Mouse (Mus musculus): ENCODE measurements at regions not wholly inside any gene's neighbourhood (a gene's known extent, or its start where the extent isn't known, plus 50 kb on each side); places are given as distances from the start of the nearest gene placed in this dataset.

GRCm38 (mm10) chr9:30234501-30235163 is 192.3 kb upstream of the Snx19 start:
- Histone ChIP-seq H3K4me3 (ENCODE audit: low read depth, low read length) (no peak overlapping the region), H3K27ac (replicated peaks; ENCODE audit: low read depth, low read length) (no peak overlapping the region), H3K27me3 (ENCODE audit: control insufficient read depth, insufficient read depth, low read length) (no peaks in the 10 kb centered on the region), H3K36me3 (ENCODE audit: control insufficient read depth, insufficient read depth, low read length) (no peaks in the 10 kb centered on the region), H3K4me1 (ENCODE audit: control insufficient read depth, insufficient read depth, low read length) (0 out of 2 replicates have a peak, but pooled peaks cover 3% of the 10 kb centered on the region), H3K4me2 (ENCODE audit: low read depth, severe bottlenecking) (no peak overlapping the region), H3K9ac (ENCODE audit: low read length) (no peak overlapping the region), H3K9me3 (ENCODE audit: control insufficient read depth, low read length) (no peaks in the 10 kb centered on the region)
- ATAC-seq (ENCODE audit: insufficient number of reproducible peaks, low FRiP score, low TSS enrichment, low read depth) (no peak), DNase-seq (ENCODE audit: low spot score) (no peak)
- WGBS, result 80% methylated on average over 8 of the region's 8 CpGs

- no peak for DNase-seq (ENCODE audit: low spot score)
- no peaks in the 10 kb centered on the region for H3K36me3 ChIP-seq (ENCODE audit: control insufficient read depth, insufficient read depth, low read length)
- H3K27ac ChIP-seq (replicated peaks; ENCODE audit: low read depth, low read length), result no peak overlapping the region
- WGBS, result 39% methylated on average over 3 of the region's 3 CpGs
- no peaks in the 10 kb centered on the region for H3K27me3 ChIP-seq (ENCODE audit: control insufficient read depth, insufficient read depth, low read length)
- no peak for ATAC-seq (ENCODE audit: insufficient number of reproducible peaks, low FRiP score, low TSS enrichment, low read depth)
- H3K9me3 ChIP-seq (ENCODE audit: control insufficient read depth, low read length), result no peaks in the 10 kb centered on the region
- H3K9ac ChIP-seq (ENCODE audit: low read length), result no peak overlapping the region
- H3K4me3 ChIP-seq (ENCODE audit: low read depth, low read length), result no peak overlapping the region
- 0 out of 2 replicates have a peak, but pooled peaks cover 3% of the 10 kb centered on the region for H3K4me1 ChIP-seq (ENCODE audit: control insufficient read depth, insufficient read depth, low read length)
- no peak overlapping the region for H3K4me2 ChIP-seq (ENCODE audit: low read depth, severe bottlenecking)
Measured at GRCm38 (mm10) chr9:30235791-30236190, 191.1 kb upstream of the Snx19 start.

- Histone ChIP-seq H3K4me2 (ENCODE audit: low read depth, severe bottlenecking) (no peak overlapping the region), H3K9me3 (ENCODE audit: control insufficient read depth, low read length) (no peaks in the 10 kb centered on the region), H3K4me1 (ENCODE audit: control insufficient read depth, insufficient read depth, low read length) (no peaks in the 10 kb centered on the region), H3K36me3 (ENCODE audit: control insufficient read depth, insufficient read depth, low read length) (no peaks in the 10 kb centered on the region), H3K27me3 (ENCODE audit: control insufficient read depth, insufficient read depth, low read length) (no peaks in the 10 kb centered on the region), H3K27ac (replicated peaks; ENCODE audit: low read depth, low read length) (no peak overlapping the region), H3K9ac (ENCODE audit: low read length) (no peak overlapping the region), H3K4me3 (ENCODE audit: low read depth, low read length) (no peak overlapping the region)
- ATAC-seq (ENCODE audit: insufficient number of reproducible peaks, low FRiP score, low TSS enrichment, low read depth) (no peak), DNase-seq (ENCODE audit: low spot score) (no peak)
- 85% methylated on average over 5 of the region's 5 CpGs for WGBS
Measured at GRCm38 (mm10) chr9:30242107-30242506, 184.8 kb upstream of the Snx19 start.

DNA sequence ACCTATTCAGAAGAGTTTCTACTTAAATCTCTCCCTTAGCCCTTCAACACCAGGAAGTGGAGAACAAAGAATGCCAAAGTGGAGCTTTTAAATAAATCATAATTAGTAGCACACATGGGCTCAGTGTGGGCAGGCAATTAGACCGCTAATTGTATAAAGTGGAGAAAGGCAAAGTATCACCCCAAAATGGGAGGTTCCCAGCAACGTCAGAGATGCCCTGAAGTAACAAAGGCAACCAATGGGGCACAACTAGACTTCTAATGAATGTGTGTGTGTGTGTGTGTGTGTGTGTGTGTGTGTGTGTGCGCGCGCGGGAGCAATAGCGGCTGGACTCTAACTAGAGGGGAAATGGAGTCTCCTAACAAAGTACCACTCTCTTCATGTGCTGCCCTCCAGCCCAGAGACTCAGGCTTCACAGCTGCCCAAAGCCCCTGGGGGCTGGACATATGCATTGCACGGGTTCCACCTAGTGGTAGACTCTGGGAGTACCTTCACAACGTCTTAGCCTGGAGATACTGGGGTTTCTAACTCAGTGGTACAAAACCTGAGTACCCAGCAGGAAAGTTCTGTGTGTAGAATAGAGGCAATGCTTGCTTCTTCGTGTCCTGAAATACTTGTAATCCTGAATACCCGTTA is 162.3 kb upstream of the Snx19 start:
- Histone ChIP-seq H3K4me2 (ENCODE audit: low read depth, severe bottlenecking) (no peak overlapping the region), H3K9ac (ENCODE audit: low read length) (no peak overlapping the region), H3K4me3 (ENCODE audit: low read depth, low read length) (no peak overlapping the region), H3K27ac (replicated peaks; ENCODE audit: low read depth, low read length) (no peak overlapping the region), H3K9me3 (ENCODE audit: control insufficient read depth, low read length) (no peaks in the 10 kb centered on the region), H3K27me3 (ENCODE audit: control insufficient read depth, insufficient read depth, low read length) (no peaks in the 10 kb centered on the region), H3K36me3 (ENCODE audit: control insufficient read depth, insufficient read depth, low read length) (no peaks in the 10 kb centered on the region), H3K4me1 (ENCODE audit: control insufficient read depth, insufficient read depth, low read length) (no peaks in the 10 kb centered on the region)
- ATAC-seq (ENCODE audit: insufficient number of reproducible peaks, low FRiP score, low TSS enrichment, low read depth), result 0 out of 2 replicates have a peak, but pooled peaks have one; percentile 75
- DNase-seq (ENCODE audit: low spot score), result peak; percentile 92
- WGBS, result 21% methylated on average over 11 of the region's 11 CpGs

DNA sequence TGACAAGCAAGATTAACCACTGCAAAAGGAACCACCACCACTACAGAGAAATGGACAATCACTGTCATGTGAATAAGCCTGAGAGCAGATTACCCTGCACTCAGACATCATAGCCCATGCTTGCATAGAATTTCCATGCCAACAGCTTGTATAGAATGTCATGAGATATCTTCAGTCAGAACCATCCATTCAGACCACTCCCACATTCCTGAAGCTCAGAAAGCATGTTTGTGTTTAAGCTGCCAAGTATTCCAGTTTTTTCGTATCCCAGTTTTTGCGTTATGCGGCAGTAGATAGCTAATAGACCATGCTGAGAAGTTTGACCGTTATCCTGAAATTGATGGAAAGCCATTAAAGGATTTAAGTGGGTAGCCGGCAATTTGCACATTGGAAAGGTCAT is 155.8 kb upstream of the Snx19 start:
- H3K4me3 ChIP-seq (ENCODE audit: low read depth, low read length), result no peak overlapping the region
- H3K4me1 ChIP-seq (ENCODE audit: control insufficient read depth, insufficient read depth, low read length), result no peaks in the 10 kb centered on the region
- H3K9me3 ChIP-seq (ENCODE audit: control insufficient read depth, low read length), result no peaks in the 10 kb centered on the region
- no peaks in the 10 kb centered on the region for H3K36me3 ChIP-seq (ENCODE audit: control insufficient read depth, insufficient read depth, low read length)
- ATAC-seq (ENCODE audit: insufficient number of reproducible peaks, low FRiP score, low TSS enrichment, low read depth) (no peak), DNase-seq (ENCODE audit: low spot score) (no peak)
- H3K27ac ChIP-seq (replicated peaks; ENCODE audit: low read depth, low read length), result no peak overlapping the region
- H3K9ac ChIP-seq (ENCODE audit: low read length), result no peak overlapping the region
- WGBS, result 57% methylated on average over 5 of the region's 5 CpGs
- no peak overlapping the region for H3K4me2 ChIP-seq (ENCODE audit: low read depth, severe bottlenecking)
- H3K27me3 ChIP-seq (ENCODE audit: control insufficient read depth, insufficient read depth, low read length), result no peaks in the 10 kb centered on the region

- Histone ChIP-seq H3K4me3 (ENCODE audit: low read depth, low read length) (no peak overlapping the region), H3K36me3 (ENCODE audit: control insufficient read depth, insufficient read depth, low read length) (no peaks in the 10 kb centered on the region), H3K9ac (ENCODE audit: low read length) (no peak overlapping the region), H3K4me1 (ENCODE audit: control insufficient read depth, insufficient read depth, low read length) (no peaks in the 10 kb centered on the region), H3K4me2 (ENCODE audit: low read depth, severe bottlenecking) (no peak overlapping the region), H3K27ac (replicated peaks; ENCODE audit: low read depth, low read length) (no peak overlapping the region), H3K27me3 (ENCODE audit: control insufficient read depth, insufficient read depth, low read length) (no peaks in the 10 kb centered on the region), H3K9me3 (ENCODE audit: control insufficient read depth, low read length) (no peaks in the 10 kb centered on the region)
- no peak for DNase-seq (ENCODE audit: low spot score)
- WGBS, result 59% methylated on average over 4 of the region's 4 CpGs
- ATAC-seq (ENCODE audit: insufficient number of reproducible peaks, low FRiP score, low TSS enrichment, low read depth), result no peak
Measured at GRCm38 (mm10) chr9:30273836-30274235, 153.1 kb upstream of the Snx19 start.

DNA sequence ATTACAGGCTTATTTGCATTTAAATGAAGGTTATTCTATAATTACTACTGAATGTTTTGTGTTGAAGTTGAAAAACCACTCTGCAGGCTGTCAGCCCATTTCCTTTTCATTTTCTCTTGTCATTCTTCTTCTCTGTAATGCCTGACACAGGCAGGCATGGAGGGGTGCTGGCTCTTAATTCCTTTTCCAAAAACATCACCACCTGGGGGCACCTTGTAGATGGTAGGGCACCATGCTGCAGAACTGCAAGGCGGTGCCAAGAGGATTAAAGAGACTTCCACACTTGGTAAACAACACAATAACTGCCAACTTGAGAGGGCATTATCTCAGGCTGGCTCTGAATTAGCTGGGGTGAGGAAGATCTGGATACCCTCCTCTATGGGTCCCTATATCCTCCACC is 148.7 kb upstream of the Snx19 start:
- Histone ChIP-seq H3K4me3 (ENCODE audit: low read depth, low read length) (no peak overlapping the region), H3K4me1 (ENCODE audit: control insufficient read depth, insufficient read depth, low read length) (no peaks in the 10 kb centered on the region), H3K36me3 (ENCODE audit: control insufficient read depth, insufficient read depth, low read length) (no peaks in the 10 kb centered on the region), H3K27ac (replicated peaks; ENCODE audit: low read depth, low read length) (no peak overlapping the region), H3K9ac (ENCODE audit: low read length) (no peak overlapping the region), H3K4me2 (ENCODE audit: low read depth, severe bottlenecking) (no peak overlapping the region), H3K9me3 (ENCODE audit: control insufficient read depth, low read length) (no peaks in the 10 kb centered on the region), H3K27me3 (ENCODE audit: control insufficient read depth, insufficient read depth, low read length) (no peaks in the 10 kb centered on the region)
- DNase-seq (ENCODE audit: low spot score) (no peak), ATAC-seq (ENCODE audit: insufficient number of reproducible peaks, low FRiP score, low TSS enrichment, low read depth) (no peak)
- WGBS, result 70% methylated on average over 1 of the region's 1 CpGs

- Histone ChIP-seq H3K36me3 (ENCODE audit: control insufficient read depth, insufficient read depth, low read length) (no peaks in the 10 kb centered on the region), H3K4me3 (ENCODE audit: low read depth, low read length) (no peak overlapping the region), H3K9me3 (ENCODE audit: control insufficient read depth, low read length) (no peaks in the 10 kb centered on the region), H3K4me1 (ENCODE audit: control insufficient read depth, insufficient read depth, low read length) (no peaks in the 10 kb centered on the region), H3K4me2 (ENCODE audit: low read depth, severe bottlenecking) (no peak overlapping the region), H3K9ac (ENCODE audit: low read length) (no peak overlapping the region), H3K27me3 (ENCODE audit: control insufficient read depth, insufficient read depth, low read length) (no peaks in the 10 kb centered on the region), H3K27ac (replicated peaks; ENCODE audit: low read depth, low read length) (no peak overlapping the region)
- DNase-seq (ENCODE audit: low spot score), result no peak
- WGBS, result 92% methylated on average over 12 of the region's 12 CpGs
- no peak for ATAC-seq (ENCODE audit: insufficient number of reproducible peaks, low FRiP score, low TSS enrichment, low read depth)
Measured at GRCm38 (mm10) chr9:30283080-30283770, 143.7 kb upstream of the Snx19 start.

Data from limb, embryonic 11.5 days (tissue).